Mouse (Mus musculus) forebrain, embryonic 16.5 days (tissue): ENCODE data around the gene Lmo3. TPM values are rescaled to one million over a fixed set of nuclear protein-coding genes. Genes with fewer than 3 reads are reported as not detected.
A peak's percentile ranks its signal among the peaks of the same experiment; 100 is the strongest.

Experiments
- ATAC-seq: fragments of 200-750 bp; cut with Nextera tagmentation; 2 replicates; pipeline ENCODE4 v1.8.0; 2017; ENCODE audit warnings: mild to moderate bottlenecking, moderate library complexity
- H3K27ac ChIP-seq: fragments of 300-500 bp; sonication (generic); 2 replicates; pipeline ENCODE4 v1.5.1; 2014; ENCODE audit warnings: low read length, control low read depth
- H3K27me3 ChIP-seq: fragments of 300-500 bp; sonication (generic); replicated peaks from 2 replicates; pipeline ENCODE4 v1.6.1; 2014; ENCODE audit warnings: low read length; ENCODE audit not compliant: control insufficient read depth, insufficient read depth
- H3K36me3 ChIP-seq: fragments of 300-500 bp; sonication (generic); 2 replicates; pipeline ENCODE4 v1.6.1; 2014; ENCODE audit not compliant: control insufficient read depth, insufficient read depth
- H3K4me1 ChIP-seq: fragments of 300-500 bp; sonication (generic); replicated peaks from 2 replicates; pipeline ENCODE4 v1.6.1; 2014; ENCODE audit warnings: low read length; ENCODE audit not compliant: control insufficient read depth, insufficient read depth
- H3K4me2 ChIP-seq: fragments of 300-500 bp; sonication (generic); 2 replicates; pipeline ENCODE4 v1.6.1; 2014; ENCODE audit warnings: mild to moderate bottlenecking, low read length, control low read depth
- H3K4me3 ChIP-seq: fragments of 300-500 bp; sonication (generic); replicated peaks from 2 replicates; pipeline ENCODE4 v1.5.1; 2014; ENCODE audit warnings: mild to moderate bottlenecking, low read length, control low read depth
- H3K9ac ChIP-seq: fragments of 300-500 bp; sonication (generic); replicated peaks from 2 replicates; pipeline ENCODE4 v1.6.1; 2014; ENCODE audit warnings: low read depth, low read length, control low read depth
- H3K9me3 ChIP-seq: fragments of 300-500 bp; sonication (generic); 2 replicates; pipeline ENCODE4 v1.6.1; 2016; ENCODE audit warnings: low read length; ENCODE audit not compliant: control insufficient read depth
- WGBS: fragments of 180-500 bp; shearing (Covaris S2); extraction: QIAGEN DNeasy Blood & Tissue Kit; methylation state at CpG from one replicate; pipeline ENCODE4 v1.1.7; 2014; 5-methylcytosine and 5-hydroxymethylcytosine counted together
- polyA plus RNA-seq: library from polyadenylated mRNA; unstranded; fragments of >200 nt; fragmentation: Nextera tagmentation; extraction: Ambion mirVana; gene quantifications from 2 replicates; pipeline ENCODE4 v1.2.1, GENCODE M21; 2015

Gene Lmo3
- polyA plus RNA-seq, 1 experiment from 2014 or later: 204 TPM

DNA sequence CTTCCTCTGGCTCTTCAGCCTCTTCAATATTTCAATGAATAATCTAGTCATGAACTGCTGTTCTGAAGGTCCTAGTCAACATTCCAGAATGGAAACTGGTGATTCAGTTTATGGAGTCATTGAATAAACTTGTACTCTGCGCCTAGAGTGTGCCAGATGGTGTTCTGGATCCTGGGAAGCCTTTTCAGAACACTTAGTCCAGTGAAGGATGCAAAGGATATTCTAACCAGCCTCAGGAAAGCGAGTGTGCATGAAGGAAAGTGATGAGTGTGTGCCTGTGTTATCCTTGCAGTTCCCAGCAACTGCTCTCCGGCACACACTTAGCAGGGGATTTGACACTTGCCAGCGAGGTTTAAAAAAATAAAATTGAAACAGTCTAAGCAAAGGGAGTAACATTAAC lies 245.9 kb downstream of the Lmo3 start:
- H3K4me2 ChIP-seq: no peak overlapping the region
- H3K36me3 ChIP-seq: no peaks in the 10 kb centered on the region
- no peaks in the 10 kb centered on the region for H3K27me3 ChIP-seq
- no peaks in the 10 kb centered on the region; the same call in 1 of the 2 replicates for H3K9me3 ChIP-seq
- WGBS: 89% methylated on average over 4 of the region's 4 CpGs
- no peak overlapping the region for H3K4me3 ChIP-seq
- H3K4me1 ChIP-seq: peaks cover 6% of the 10 kb centered on the region
- no peak for ATAC-seq
- no peak overlapping the region for H3K27ac ChIP-seq
- H3K9ac ChIP-seq: no peak overlapping the region

DNA sequence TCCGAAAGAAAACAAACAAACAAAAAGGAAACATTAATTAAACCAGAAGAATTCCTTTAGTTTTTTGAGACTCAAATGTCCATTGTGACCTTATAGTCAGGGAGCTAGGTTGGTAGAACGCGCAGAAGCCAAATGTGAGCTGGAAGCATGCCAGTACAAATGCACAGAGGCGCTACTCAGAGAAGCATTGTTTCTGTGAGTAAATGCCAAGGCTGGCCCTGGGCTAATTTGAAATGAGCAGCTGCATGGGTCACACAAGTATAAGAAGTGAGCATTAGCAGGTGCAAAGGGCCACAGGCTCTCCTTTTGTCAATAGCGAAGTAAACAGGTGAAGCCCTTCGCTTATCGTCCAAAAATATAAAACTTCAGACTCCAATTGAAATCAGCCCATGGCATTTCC lies 247.8 kb downstream of the Lmo3 start:
- Histone ChIP-seq H3K4me3 (no peak overlapping the region), H3K27me3 (no peaks in the 10 kb centered on the region), H3K4me1 (peaks cover 6% of the 10 kb centered on the region), H3K9me3 (no peaks in the 10 kb centered on the region), H3K9ac (no peak overlapping the region), H3K4me2 (no peak overlapping the region), H3K36me3 (no peaks in the 10 kb centered on the region), H3K27ac (no peak overlapping the region)
- ATAC-seq: peak; percentile 54; the same call in 1 of the 2 replicates
- WGBS: 43% methylated on average over 7 of the region's 7 CpGs

DNA sequence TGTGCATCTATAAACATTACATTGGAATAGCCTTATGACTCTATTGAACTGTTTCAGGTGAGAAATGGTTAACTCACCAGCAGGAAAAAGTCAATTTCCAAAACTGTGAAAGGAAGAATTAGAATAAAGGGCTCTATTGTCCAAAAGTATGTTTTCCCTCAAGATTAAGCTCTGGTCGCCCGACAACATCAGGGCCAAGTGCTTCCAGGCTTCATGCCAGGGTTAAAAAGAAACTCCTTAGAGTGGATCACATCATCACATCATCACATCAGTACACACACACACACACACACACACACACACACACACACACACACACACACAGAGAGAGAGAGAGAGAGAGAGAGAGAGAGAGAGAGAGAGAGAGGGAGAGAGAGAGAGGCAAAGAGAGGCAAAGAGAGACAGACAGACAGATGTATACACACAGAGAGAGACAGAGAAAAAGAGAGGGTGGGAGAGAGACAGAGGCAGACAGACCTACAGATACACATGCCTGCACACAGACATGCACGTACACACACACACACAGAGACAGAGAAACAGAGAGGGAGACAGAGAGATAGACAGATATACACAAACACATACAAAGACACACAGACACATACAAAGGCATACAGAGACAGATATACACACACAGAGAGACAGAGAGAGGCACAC lies 255.9 kb downstream of the Lmo3 start:
- H3K4me2 ChIP-seq: no peak overlapping the region
- no peaks in the 10 kb centered on the region for H3K27me3 ChIP-seq
- no peaks in the 10 kb centered on the region for H3K9me3 ChIP-seq
- WGBS: 37% methylated on average over 3 of the region's 3 CpGs
- no peak overlapping the region for H3K9ac ChIP-seq
- H3K4me1 ChIP-seq: no peaks in the 10 kb centered on the region
- H3K4me3 ChIP-seq: no peak overlapping the region
- no peak for ATAC-seq
- H3K27ac ChIP-seq: no peak overlapping the region
- no peaks in the 10 kb centered on the region for H3K36me3 ChIP-seq

DNA sequence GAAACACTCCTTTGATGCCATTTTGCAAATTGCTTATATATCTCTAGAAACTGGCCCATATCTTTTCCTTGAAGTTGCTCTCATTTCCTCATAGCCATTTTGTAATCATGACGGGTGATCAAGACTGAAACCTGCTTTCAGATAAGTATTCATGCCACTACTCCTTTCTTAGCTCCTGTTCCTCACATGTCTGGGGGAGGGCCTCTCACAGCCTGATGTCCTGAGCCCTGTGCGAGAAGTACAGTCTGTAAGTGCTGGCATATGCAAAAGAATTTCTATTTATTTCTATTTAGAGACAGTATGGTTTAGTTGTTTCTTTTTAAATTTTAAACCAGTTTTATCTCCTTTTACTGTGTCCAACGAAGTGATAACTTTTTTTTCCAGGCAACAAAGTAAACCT lies 256.6 kb downstream of the Lmo3 start:
- no peak overlapping the region for H3K9ac ChIP-seq
- H3K4me2 ChIP-seq: no peak overlapping the region
- no peak overlapping the region for H3K27ac ChIP-seq
- H3K36me3 ChIP-seq: no peaks in the 10 kb centered on the region
- no peak for ATAC-seq
- H3K9me3 ChIP-seq: no peaks in the 10 kb centered on the region
- H3K4me3 ChIP-seq: no peak overlapping the region
- no peaks in the 10 kb centered on the region for H3K4me1 ChIP-seq
- 73% methylated on average over 3 of the region's 3 CpGs for WGBS
- H3K27me3 ChIP-seq: no peaks in the 10 kb centered on the region

DNA sequence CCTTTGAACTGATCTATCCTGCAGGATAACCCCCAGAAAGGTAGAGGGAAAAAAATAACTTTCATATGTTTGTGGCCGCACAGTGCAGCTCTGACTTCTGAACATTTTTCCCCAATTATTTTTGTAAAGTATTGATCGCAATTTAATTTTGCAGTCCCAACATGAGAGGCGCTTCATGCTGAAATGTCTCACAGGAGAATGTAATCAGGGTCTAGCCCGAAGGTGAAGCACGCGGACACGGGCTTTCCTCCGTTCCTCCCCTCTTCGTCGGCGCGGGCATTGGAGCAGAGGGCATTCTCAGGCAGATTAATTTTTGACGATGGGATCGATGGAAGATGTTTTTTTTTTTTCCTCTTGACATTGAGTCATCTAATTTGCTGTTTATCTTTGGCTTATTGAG lies 258.4 kb downstream of the Lmo3 start:
- ATAC-seq: no peak
- Histone ChIP-seq H3K27me3 (no peaks in the 10 kb centered on the region), H3K4me2 (no peak overlapping the region), H3K4me3 (no peak overlapping the region), H3K27ac (no peak overlapping the region), H3K4me1 (no peaks in the 10 kb centered on the region), H3K9ac (no peak overlapping the region), H3K9me3 (no peaks in the 10 kb centered on the region), H3K36me3 (no peaks in the 10 kb centered on the region)
- WGBS: 95% methylated on average over 14 of the region's 14 CpGs

GRCm38 (mm10) chr6:138320190-138320737 lies 261.5 kb downstream of the Lmo3 start:
- Histone ChIP-seq H3K4me1 (no peaks in the 10 kb centered on the region), H3K27me3 (no peaks in the 10 kb centered on the region), H3K9me3 (no peaks in the 10 kb centered on the region), H3K4me2 (no peak overlapping the region), H3K36me3 (no peaks in the 10 kb centered on the region), H3K9ac (no peak overlapping the region), H3K4me3 (no peak overlapping the region), H3K27ac (no peak overlapping the region)
- ATAC-seq: no peak
- WGBS: 97% methylated on average over 8 of the region's 8 CpGs

Other genes with a start within 250 kb of the Lmo3 start
- gene Igbp1b, start 76.6 kb upstream of the Lmo3 start, polyA plus RNA-seq: 0.57 and 0.61 TPM in 2 replicates